Mouse (Mus musculus): ENCODE measurements at regions not wholly inside any gene's neighbourhood (a gene's known extent, or its start where the extent isn't known, plus 50 kb on each side); places are given as distances from the start of the nearest gene placed in this dataset.

GRCm38 (mm10) chr3:110366151-110366550 lies 115.4 kb upstream of the Prmt6 start:
- DNase-seq, result no peak

DNA sequence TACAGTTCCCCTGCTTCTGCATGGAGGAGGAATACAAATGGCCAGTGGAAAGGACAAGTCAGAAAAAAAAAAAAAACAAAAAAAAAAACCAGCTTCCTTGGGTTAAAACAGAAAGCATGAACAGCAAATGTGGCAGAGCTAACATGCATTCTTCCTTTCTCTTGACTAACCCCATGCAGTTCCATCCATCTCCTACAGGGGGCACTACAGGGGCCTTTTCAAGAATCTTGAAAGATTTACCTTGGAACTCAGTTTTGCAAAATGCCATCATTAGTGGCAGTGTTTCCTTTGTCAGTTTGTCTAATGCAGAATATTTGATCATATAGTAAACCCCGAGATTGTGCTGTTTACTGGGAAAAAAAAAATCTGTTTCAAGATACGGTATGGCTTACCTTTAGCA lies 111.1 kb upstream of the Prmt6 start:
- DNase-seq, result peak in 1 of 2 experiments; percentile 14

- no peak for DNase-seq
Measured at GRCm38 (mm10) chr3:110356822-110357594, 106.2 kb upstream of the Prmt6 start.

DNA sequence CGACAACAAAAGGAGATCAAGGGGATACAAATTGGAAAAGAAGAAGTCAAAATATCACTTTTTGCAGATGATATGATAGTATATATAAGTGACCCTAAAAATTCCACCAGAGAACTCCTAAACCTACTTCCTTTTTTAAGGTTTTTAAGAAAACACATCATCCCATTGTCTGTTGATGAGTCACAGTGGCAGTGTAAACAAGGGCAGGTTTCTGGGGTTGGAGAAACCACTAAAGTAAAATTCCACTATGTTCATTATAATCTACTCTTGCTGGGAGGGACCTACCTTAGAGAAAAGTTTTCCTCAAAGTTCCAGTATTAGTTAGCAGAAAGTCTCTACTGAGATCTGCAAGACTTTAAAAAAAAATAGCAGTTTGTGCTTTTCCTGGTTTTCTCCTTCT lies 102.9 kb upstream of the Prmt6 start:
- DNase-seq, result no peak

DNA sequence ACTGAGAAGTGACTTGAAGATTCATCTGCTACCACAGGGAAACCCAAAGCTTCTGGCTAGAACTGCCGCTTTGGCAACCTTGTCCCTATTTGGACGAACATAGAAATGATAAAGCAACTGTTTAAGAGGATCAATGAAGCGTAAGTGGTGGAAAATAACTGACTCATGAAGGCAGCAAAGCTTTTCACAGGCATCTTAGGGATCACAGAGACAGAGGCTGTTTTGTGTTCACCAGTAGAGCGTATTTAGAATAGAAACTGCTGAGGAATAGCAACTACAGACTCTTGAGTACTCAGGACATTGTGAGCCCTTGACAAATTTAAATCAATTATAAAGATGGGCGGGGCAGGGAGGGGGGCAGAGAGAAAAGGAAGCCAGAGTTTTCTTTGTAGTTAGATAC lies 99.3 kb upstream of the Prmt6 start:
- no peak for DNase-seq

DNA sequence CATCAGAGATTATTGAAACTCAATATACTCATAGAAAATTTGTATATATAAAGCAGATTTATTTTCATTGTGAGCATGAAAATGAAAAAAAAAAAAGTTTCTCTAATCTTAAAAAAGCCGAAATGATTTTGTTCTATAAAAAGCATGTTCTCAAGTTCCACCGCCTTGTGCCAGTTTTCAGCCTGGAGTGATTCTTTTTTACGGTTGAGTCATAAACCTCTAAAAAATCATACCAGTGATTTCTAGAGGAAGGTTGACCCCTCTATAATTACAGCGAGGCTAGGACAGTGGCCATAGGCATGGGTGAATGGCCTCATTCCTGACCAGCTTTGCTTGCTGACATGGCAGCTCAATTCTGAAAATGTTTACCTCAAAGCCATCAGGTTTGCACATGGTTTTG lies 98.6 kb upstream of the Prmt6 start:
- no peak for DNase-seq

DNA sequence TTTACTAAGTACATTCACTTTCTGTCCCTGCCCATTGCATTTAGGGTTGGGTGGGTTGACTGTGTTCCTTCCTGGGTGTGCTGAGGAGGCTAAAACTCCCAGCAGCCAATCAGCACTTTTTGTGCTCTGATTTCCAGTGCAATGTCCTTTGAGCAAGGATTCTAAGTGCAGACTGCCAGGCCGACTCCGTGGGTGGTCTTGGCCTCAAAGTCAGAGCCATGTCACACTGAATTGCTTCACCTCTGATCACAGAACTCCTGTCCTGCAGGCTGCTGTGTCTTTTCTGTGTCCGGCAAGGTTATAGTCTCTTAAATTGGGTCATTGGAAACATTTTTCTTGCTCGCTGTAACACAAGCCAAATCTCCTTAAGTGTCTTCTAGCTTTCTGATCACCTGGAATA lies 94.0 kb upstream of the Prmt6 start:
- peak; percentile 47 to 70 for DNase-seq

- DNase-seq, result no peak
Measured at GRCm38 (mm10) chr3:110340067-110340466, 89.3 kb upstream of the Prmt6 start.

DNA sequence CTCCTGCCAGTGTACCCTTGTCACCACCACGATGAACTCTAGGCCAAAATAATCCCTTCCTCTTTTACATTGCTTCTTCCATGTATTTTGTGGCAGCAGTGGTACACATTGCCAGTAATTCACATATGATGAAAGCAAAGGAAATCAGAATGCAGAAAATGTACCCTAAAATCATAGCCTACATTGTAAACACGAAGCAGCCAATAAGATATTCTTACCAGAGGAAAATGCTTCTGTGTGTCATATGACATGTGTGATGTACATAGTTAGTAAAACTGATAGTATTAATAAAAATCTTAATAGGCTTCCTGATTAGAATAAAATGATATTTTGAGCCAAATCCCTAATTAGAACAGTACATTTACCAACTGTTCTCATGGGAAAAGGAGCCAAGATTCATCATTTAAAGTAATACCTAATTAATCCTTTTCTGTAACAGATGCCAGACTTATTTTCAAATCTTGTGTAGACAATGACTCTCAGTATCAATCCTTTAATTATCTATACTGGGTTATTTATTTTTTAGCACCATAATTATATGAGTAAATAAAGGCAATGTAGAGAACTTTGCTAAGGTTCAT lies 88.3 kb upstream of the Prmt6 start:
- DNase-seq, result no peak

- DNase-seq, result no peak
Measured at GRCm38 (mm10) chr3:110329175-110329574, 78.4 kb upstream of the Prmt6 start.

DNA sequence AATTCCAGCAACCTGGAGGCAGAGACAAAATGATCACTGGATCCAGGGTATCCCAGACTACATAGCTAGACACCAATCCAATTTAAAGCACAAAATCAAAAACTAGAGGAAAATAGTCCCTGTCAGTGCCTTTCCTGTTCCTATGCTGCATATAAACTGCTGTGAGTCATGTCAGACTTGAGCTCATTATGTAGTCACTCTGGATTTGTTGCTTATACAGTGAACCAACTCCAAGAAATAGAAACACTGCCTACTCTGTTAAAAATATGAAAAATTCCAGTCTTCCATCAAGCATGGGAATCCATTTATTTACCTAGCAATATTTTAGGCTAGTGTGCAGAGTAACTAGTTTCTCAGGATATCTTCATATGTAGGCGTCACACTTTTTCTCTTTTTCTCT lies 59.5 kb upstream of the Prmt6 start:
- no peak for DNase-seq

- peak; percentile 9 to 32 for DNase-seq
Measured at GRCm38 (mm10) chr3:110303166-110303565, 52.4 kb upstream of the Prmt6 start.

Data from cerebellum, postnatal 25 days (tissue).